Mouse (Mus musculus) ES-CJ7 (cell line): ENCODE measurements around the gene Ces1g.

Experiments used
- DNase-seq: peaks from one replicate; pipeline ENCODE4 v3.0.0; 2011; ENCODE audit warnings: low read depth, low spot score

Ces1g gene

DNA sequence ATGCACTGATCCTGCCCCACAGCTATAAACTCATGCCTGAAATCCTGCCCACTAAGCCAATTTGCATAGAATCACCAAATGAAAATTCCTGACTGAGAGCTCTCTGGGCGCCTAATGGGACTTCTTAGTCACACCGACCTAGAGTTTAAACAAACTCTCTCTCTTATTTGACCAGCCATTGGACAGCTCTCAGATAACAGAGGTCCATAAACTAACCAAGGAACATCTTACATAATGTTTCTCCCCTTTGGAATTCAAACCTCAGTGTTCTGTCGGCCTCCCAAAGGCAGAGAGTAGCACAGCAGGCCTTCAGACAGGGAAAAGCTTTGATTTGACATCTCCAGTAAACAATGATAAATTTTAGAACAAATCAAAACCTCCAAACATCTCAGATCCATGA, at the start of gene Ces1g:
TSS of gene Ces1g (minus strand) at position 102 of the 400 bp plus-strand sequence.
- no peak for DNase-seq

DNA sequence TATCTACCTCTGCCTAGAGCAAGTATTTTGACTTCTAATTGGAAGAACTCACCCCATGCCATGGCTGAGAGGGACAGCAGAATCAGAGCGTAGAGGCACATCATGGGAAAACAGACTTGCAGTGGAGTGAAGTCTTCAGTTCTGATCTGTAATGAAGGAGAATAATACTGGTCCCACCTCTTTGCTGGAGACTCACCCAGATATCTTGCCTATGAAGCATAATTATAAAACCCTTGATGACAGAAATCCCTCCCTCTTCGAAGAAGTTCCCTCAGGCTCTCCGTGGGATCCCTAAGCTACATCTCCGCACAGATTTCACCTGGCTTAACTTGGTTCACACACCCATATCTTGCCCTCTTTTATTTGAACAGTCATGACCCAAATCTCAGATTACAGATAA, 42.5 kb upstream of the Ces1g start, which contains the start of gene Ces1h:
TSS of gene Ces1h (minus strand) at position 101 of the 400 bp plus-strand sequence.
- DNase-seq: no peak

GRCm38 (mm10) chr8:93369481-93369880, 32.4 kb upstream of the Ces1g start:
- no peak for DNase-seq

- peak; percentile 19 for DNase-seq
Measured at GRCm38 (mm10) chr8:93360113-93360512, 23.0 kb upstream of the Ces1g start.

GRCm38 (mm10) chr8:93339531-93339930, 2.4 kb upstream of the Ces1g start:
- DNase-seq: no peak

- DNase-seq: no peak
Measured at GRCm38 (mm10) chr8:93332703-93333102, 4.4 kb downstream of the Ces1g start.

DNA sequence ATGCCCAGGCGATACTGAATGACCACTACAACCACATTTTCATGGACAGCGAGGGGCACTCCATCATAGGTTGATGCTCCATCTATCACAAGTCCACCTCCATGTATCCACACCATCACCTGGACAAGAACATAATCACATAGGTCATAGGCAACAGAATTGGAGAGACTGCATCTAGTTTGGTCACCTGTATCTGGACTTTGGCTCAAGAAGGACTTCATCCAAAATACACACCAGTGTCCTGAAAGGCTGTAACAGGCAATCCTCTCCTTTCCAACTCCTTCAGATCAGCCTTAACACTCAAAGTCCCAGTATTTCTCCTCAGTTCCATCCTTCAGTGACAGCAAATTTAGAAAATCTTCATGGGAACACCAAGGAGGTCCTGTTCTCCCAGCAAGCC, 6.0 kb downstream of the Ces1g start:
- no peak for DNase-seq

GRCm38 (mm10) chr8:93325123-93325522, 12.0 kb downstream of the Ces1g start:
- no peak for DNase-seq

DNA sequence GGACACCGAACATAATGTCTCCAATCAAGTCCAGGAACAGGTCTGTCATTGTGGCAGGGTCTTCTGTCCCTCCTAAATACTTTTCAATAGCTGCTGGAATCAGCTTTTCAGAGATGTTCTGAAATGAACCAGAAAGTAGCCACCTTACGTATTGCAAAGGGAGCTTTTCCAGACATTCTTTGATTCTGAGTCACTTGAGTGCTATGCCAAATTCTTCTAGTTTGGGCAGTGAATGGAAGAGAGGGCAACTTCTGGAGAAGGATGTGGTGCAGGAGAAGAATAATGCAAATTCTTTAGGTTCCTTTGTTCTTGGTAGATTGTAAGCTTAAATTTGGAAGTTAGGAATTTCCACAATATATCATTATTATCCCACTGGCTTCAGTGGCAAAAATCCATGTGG, 20.1 kb downstream of the Ces1g start:
- DNase-seq: no peak

GRCm38 (mm10) chr8:93315557-93315956, 21.6 kb downstream of the Ces1g start:
- DNase-seq: no peak

DNA sequence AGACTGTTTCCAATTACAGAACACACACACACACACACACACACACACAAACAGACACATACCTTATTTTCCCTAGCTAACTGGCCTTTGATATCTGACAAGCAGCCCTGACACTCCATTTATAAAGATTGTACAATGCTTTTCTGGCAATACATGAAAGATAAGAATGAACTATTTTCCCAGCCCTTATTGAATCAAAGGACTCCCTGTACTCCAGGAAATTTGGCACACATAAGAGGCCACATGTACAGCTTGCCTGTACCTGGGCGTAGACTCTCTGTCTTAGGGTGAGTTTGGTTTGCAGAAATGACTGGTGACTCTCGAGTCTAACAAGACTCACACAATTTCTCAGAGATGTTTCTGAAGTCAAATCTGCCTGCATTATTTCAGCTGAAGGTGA, 53.2 kb downstream of the Ces1g start:
- DNase-seq: no peak

DNA sequence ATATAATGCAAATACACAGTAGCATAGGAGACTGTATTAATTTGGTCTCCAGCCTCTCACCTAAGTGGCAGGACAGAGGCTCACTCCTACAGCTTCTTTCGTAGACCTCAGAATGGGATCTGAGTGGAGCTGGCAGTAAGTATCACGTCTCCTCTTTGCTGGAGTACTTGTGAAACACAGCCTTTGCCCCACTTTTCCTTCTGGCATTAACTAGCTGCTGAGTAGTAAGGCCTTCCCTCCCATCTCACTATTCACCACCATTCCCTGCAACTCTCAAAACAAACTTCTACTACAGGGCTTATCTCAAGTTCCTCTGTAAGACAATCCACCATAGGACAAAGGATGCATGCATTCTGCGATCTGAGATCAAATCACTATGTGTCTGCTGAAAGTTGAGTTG, 54.8 kb downstream of the Ces1g start:
- DNase-seq: no peak

DNA sequence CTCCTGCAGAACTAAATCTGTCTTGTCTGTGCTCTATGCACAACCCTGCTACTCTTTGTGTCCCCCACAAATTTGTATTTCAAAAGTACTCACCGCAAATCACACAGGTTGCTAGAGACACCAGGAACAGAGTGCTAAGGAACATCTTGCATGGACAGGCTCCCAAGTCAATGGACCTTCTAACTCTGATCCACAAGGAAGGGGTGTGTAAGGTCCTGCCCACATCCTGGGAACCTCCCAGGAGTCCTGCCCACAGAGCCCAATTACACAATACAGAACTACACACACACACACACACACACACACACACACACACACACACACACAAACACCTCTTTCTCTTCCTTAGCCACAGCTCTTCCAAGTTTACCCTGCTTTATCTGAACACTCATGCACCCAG, 57.6 kb downstream of the Ces1g start, which contains the start of gene Ces1f:
TSS of gene Ces1f (minus strand) at position 192 of the 400 bp plus-strand sequence.
- no peak for DNase-seq

DNA sequence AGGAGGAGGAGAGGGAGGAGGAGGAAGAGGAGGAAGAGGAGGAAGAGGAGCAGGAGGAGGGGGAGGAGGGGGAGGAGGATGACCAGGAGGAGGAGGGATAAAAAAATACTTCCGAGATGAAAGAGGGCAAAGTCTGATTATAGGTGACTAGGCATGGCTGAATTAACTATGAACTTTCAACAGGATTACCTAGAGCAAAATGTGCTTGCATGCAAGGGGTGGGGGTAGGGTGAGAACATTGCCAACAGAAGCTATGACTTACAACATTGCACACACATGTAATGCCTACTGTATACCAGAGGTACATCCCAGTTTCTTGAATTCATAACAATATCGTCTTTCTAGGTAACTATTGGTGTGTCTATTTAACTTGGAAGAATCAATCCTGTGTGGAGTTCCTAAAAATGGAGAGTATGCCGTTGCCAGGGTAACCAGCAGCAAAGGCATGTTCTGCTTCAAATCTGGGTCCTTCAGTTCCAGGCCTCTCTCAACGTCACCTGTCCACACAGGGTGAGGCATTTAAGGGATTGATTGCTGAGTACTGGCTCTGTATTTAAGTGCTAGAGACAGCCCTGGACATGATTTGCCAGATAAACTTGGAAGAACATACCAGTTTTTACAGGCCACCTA, 58.8 kb downstream of the Ces1g start:
- no peak for DNase-seq

DNA sequence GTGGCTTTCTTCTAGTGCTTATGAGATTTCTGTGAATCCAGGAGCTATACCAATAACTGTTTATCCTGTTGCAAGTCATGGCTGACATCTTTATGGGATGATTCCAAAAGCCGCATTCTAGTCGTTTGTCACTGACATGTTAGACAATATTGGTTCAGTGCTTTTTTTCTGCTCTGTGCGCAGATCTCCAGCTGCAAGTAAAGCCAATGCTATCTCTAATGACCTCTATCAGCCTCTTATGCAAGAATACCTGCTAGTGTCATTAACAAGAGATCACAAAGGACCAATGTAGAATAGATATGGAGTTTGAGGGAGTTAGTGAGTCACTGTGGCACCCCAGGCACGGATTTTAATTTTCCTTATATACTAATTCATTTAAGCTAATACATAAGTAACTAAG, 62.5 kb downstream of the Ces1g start:
- DNase-seq: no peak

DNA sequence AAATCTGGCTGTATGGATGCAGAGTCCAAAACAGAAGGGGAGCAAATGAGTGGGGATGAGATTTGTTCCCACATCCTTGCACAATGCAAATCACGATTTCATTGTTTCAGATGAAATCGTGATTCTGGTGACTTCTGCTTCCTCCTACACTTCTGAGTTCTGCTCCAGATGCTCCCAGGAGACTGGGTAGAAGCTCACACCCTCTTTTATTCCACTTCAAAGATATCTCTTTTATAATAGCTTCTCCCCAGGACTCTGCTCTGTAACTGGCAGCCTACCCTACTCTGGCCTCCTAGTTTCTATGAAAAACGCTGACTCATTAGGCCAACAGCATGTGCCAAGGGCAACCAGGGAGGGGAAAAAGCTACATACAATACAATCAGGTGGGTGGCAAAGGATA, 63.8 kb downstream of the Ces1g start:
- DNase-seq: no peak

GRCm38 (mm10) chr8:93272686-93273085, 64.4 kb downstream of the Ces1g start:
- no peak for DNase-seq

DNA sequence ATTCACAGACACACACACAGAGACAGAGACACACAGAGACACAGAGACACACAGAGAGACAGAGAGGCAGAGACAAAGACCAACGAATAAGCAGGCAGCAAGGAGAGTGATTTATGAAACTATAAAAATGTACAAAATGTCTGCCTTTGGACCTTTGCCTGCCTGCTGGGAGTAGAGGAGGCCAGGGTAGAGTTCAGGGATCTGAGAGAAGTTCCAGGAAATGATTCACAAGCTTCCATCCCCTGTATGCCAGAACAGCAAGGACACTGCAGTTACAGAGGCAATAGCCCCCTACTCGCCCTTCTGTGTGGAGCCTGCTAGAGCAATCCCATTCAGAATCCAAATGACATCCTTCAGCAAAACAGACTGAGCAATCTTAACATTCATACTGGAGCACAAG, 75.7 kb downstream of the Ces1g start:
- DNase-seq: no peak

GRCm38 (mm10) chr8:93252400-93252925, 84.6 kb downstream of the Ces1g start:
- no peak for DNase-seq
